Mouse (Mus musculus) brain, embryonic 14.5 days (tissue): ENCODE results near the gene Plcb4.

Experiments
- CTCF ChIP-seq: fragments of 200-500 bp; IDR thresholded peaks from 2 replicates; pipeline ENCODE4 v1.5.1; 2012; ENCODE audit warnings: inconsistent platforms, mild to moderate bottlenecking, moderate library complexity, borderline replicate concordance; ENCODE audit not compliant: insufficient read depth, insufficient read length; ENCODE audit errors: extremely low read depth
- POLR2A ChIP-seq: fragments of 200-500 bp; IDR thresholded peaks from 2 replicates; pipeline ENCODE4 v1.6.1; 2012; ENCODE audit warnings: mild to moderate bottlenecking, inconsistent platforms, borderline replicate concordance; ENCODE audit not compliant: poor library complexity, insufficient read depth, insufficient read length, severe bottlenecking; ENCODE audit errors: extremely low read depth

- TF ChIP-seq CTCF (no peak), POLR2A (no peak)
Measured at GRCm38 (mm10) chr2:135891686-135892085, 232.9 kb downstream of the Plcb4 start.
